Mouse (Mus musculus) WW6 (cell line): ENCODE results near the gene Gm15319.
"Not testable (repeated sequence)": the region's sequence is repeated elsewhere in the genome, so short reads cannot be mapped to it uniquely, and the experiment has no call there.

Source experiments
- DNase-seq: peaks from one replicate; pipeline ENCODE4 v3.0.0-alpha.2; 2013; ENCODE audit warnings: low read depth, low spot score

The Gm15319 gene

DNA sequence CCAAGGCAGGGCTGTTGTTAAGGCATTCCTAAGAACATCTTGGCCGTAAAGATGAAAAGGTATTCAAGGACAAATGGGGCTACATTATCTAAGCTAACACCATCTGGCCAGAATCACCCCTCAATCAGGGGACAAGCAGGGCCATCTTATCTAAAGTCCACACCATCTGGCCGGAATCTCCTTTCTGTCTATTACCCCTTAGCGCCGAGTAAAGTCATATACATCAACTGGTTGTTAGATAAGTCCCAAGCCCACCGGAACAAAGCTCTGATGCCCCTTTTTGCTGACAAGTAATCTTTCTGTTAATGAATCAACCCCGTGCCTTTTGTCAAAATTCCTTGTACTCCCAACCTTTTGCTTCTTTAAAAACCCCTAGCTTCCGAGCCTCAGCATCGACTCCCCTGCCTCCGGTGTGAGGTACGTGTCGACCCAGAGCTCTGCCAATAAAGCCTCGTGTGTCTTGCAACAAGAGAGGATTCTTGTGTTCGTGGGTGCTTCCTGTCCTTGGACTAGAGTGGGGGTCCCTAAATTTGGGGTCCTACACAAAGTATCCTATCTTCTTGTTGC, 65.0 kb downstream of the Gm15319 start:
- not testable (repeated sequence) for DNase-seq

DNA sequence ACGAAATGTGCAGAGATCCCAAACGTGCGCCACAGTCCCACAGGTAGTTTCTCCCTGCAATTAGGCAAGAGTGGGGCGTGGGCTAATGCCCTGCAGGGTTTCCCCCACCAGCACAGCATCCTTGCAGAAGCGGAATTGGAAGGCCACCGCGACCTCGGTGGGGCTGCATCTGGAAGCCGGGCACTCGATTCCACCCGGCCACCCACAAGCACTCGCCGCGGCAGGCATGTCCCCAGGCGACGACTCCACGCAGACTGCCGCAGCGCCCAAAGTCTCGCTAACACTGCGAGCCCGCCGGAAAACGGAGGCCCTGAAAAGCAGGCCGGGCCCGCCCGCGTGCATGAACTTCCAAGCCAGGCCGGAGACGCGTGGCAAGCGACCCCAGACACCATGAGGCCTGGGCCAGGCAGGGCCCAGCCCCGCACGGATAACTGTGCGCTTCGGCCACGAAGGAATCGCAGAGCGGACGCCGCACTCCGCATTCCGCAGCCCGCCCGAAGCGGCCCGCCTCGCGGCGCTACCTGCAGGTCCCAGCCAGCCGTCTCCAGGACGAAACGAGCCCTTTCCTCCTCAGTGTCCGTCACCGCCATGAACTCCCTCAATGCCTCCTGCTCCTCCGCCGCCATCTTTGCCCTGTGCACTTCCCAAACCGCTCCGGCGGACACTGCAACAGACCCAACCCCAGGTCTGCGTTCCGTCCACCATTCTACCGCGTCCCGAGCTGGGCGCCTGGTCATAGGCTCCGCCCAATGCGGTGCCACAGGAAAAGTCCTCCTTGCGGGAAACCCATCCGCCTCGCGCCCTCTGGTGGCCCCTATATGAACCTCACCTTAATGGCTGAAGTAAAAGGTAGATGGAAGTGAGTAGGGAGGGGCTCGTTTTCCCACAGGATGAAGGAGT, 66.0 kb downstream of the Gm15319 start:
- peak; percentile 84 for DNase-seq

DNA sequence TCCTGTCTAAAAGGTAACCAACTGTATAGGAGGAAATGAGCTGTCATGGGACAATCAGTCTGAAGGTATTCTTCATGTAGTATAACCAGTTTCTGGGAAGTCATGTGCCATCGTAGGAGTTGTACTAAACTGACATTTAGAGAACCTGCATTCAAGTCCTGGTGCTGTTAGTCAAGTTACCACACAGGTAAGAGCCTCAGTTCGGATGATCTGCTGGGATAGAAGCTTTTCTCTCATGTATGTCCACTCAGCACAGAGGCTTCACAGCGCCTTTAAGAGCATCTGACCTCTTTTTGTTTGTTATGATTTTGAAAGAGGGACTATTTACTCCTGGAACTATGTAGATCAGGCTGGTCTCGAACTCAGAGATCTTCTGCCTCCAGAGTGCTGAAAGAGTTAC, 67.1 kb downstream of the Gm15319 start:
- not testable (repeated sequence) for DNase-seq

DNA sequence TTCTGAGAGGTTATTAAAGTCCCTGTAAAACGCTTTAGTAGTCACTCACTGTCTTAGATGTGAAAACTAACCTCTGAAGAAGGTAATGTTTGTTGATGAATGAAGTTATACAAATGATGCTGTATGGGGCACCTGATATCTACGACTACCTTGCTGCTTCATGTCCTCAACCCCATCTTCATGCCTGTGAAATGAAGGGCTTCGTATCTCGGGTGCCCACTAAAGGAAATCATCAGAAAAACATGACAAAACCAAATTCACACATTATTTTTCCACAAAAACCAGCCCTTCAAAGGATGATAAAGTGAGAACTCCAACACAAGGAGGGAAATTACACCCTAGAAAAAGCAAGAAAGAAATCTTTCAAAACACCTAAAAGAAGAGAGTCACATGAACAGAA, 68.2 kb downstream of the Gm15319 start:
- not testable (repeated sequence) for DNase-seq

DNA sequence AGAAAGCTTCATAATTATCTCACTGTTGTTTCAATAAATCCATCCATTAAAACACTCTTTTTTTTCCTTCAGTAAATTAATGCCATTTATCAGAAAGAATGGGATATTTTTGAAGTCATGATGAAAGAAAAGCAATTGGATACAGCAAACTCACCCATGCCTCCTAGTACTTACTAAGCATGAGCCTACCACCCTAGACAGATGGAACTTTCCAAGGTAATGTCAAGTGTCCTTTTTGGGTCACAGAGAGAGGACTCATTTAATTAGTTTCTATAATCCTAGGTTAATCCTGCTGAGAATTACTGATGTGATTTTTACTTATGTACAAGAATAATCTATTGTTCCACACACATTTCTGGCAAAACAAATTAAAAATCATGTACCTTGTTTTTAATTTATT, 69.0 kb downstream of the Gm15319 start:
- not testable (repeated sequence) for DNase-seq

DNA sequence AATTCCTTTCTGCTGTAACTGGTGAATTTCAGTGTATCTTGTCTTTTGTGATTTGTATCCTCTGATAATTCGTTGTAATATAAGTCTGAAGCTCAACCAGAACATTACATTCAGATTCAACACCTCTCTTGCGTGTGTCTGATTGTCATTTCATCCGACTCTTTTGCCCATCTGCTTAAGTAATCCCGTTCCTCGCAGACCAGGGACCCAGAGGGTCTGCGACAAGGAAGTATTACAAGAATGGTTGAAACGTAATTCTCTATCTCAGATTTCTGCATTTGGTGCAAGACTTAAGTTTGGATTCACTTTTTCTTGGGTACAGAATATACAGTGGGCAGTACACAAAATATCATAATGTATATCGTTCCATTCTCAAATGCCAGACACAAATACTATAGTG, 73.0 kb downstream of the Gm15319 start:
- not testable (repeated sequence) for DNase-seq

DNA sequence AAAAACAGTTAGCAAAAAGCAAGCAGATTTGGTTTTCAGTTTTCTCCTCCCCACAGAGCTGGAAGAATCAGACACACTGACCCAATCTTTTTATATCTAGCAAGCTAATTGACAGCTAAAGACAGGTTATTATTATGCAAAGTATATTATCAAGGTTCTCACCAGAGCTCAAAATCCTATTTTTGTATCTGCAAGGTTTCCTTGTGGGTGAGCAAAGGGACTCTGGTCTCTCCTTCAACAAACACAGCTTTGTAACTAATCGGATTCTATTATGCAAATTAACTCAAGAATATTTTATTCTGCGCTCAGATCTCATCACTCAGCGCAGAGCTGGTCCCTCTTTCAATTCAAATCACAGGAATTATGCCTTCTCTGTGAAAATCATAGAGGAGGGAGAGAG, 74.1 kb downstream of the Gm15319 start:
- not testable (repeated sequence) for DNase-seq

DNA sequence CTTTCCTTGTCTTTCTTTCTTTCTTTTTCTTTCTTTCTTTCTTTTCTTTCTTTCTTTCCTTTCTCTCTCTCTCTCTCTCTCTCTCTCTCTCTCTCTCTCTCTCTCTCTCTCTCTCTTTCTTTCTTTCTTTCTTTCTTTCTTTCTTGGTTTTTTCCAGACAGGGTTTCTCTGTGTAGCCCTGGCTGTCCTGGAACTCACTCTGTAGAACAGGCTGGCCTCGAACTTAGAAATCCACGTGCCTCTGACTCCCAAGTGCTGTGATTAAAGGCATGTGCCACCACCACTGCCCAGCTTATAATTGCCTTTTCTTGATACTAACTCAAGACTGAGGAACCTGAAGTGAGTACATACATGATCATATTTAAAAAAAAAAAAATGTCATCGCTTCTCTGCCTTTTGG, 75.3 kb downstream of the Gm15319 start:
- DNase-seq = not testable (repeated sequence)
